Mouse (Mus musculus) embryonic facial prominence, embryonic 15.5 days (tissue): ENCODE measurements around the gene Sox14. TPM values are rescaled to one million over a fixed set of nuclear protein-coding genes. Genes with fewer than 3 reads are reported as not detected.

Experiments used
- ATAC-seq: fragments of 200-750 bp; cut with Nextera tagmentation; 2 replicates; pipeline ENCODE4 v1.8.0; 2017; ENCODE audit warnings: low read depth, moderate TSS enrichment; ENCODE audit not compliant: insufficient number of reproducible peaks, low FRiP score, low TSS enrichment
- H3K27ac ChIP-seq: fragments of 300-500 bp; sonication (generic); replicated peaks from 2 replicates; pipeline ENCODE4 v1.5.1; 2015; ENCODE audit warnings: mild to moderate bottlenecking, inconsistent platforms
- H3K27me3 ChIP-seq: fragments of 300-500 bp; sonication (generic); 2 replicates; pipeline ENCODE4 v1.6.1; 2015; ENCODE audit warnings: inconsistent platforms
- H3K36me3 ChIP-seq: fragments of 300-500 bp; sonication (generic); 2 replicates; pipeline ENCODE4 v1.6.1; 2015; ENCODE audit warnings: mild to moderate bottlenecking, inconsistent platforms
- H3K4me1 ChIP-seq: fragments of 300-500 bp; sonication (generic); 2 replicates; pipeline ENCODE4 v1.6.1; 2015; ENCODE audit warnings: inconsistent platforms
- H3K4me2 ChIP-seq: fragments of 300-500 bp; sonication (generic); replicated peaks from 2 replicates; pipeline ENCODE4 v1.6.1; 2015; ENCODE audit warnings: mild to moderate bottlenecking, inconsistent platforms
- H3K4me3 ChIP-seq: fragments of 300-500 bp; sonication (generic); replicated peaks from 2 replicates; pipeline ENCODE4 v1.5.1; 2015; ENCODE audit warnings: mild to moderate bottlenecking, inconsistent platforms
- H3K9ac ChIP-seq: fragments of 300-500 bp; sonication (generic); 2 replicates; pipeline ENCODE4 v1.6.1; 2015; ENCODE audit warnings: inconsistent platforms
- H3K9me3 ChIP-seq: fragments of 300-500 bp; sonication (generic); replicated peaks from 2 replicates; pipeline ENCODE4 v1.6.1; 2016; ENCODE audit warnings: inconsistent platforms
- WGBS: fragments of 180-500 bp; shearing (Covaris S2); methylation state at CpG from one replicate; pipeline ENCODE4 v1.1.7; 2015; 5-methylcytosine and 5-hydroxymethylcytosine counted together
- polyA plus RNA-seq: library from polyadenylated mRNA; unstranded; fragments of >200 nt; fragmentation: Nextera tagmentation; extraction: Ambion mirVana; gene quantifications from 2 replicates; pipeline ENCODE4 v1.2.1, GENCODE M21; 2015

The Sox14 gene
- polyA plus RNA-seq, 1 experiment from 2014 or later: 0.41 TPM

DNA sequence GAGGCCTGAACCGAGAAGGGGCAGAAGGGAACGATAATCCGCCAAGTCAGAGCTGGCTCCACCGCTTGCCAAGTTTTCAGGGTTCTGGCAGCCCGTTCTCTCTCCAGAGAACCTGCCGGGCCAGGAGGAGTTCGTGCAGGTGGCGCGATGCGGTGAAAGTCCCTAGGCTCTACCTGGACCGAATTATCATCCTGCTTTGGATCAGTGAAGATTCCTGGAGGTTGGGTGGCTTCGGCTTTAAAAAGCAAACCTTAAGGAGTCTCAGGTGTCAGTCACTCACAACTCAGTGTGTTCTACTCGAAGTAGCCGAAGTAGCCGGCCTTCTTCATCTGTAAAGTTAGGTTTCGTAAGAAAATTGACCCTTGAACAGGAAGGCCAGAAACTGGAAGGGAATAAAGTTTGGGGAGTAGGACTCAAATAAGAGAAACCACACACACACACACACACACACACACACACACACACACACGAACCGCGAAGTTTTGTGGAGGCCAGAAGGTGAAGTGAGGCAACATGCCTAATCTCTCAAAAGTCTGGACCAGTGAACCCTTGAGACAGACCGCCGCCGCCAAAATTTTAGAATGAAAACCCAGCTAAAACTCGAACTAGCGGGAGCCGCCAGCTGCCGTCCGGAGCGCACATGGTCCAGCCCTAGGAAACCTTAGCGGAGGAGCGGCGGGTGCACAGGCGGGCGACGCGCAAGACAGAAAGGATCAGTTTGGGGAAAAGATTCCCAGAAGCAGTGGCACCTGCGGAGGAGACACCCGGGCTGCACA lies 5.0 kb downstream of the Sox14 start:
- no peak overlapping the region for H3K27ac ChIP-seq
- H3K4me3 ChIP-seq: peak overlapping the region; percentile 19
- no peak for ATAC-seq
- H3K4me1 ChIP-seq: peaks cover 51% of the 10 kb centered on the region
- no peak overlapping the region for H3K9ac ChIP-seq
- no peaks in the 10 kb centered on the region for H3K9me3 ChIP-seq
- peaks cover 97% of the 10 kb centered on the region for H3K27me3 ChIP-seq
- peak overlapping the region; percentile 45 for H3K4me2 ChIP-seq
- no peaks in the 10 kb centered on the region for H3K36me3 ChIP-seq
- WGBS: 2% methylated on average over 37 of the region's 37 CpGs

DNA sequence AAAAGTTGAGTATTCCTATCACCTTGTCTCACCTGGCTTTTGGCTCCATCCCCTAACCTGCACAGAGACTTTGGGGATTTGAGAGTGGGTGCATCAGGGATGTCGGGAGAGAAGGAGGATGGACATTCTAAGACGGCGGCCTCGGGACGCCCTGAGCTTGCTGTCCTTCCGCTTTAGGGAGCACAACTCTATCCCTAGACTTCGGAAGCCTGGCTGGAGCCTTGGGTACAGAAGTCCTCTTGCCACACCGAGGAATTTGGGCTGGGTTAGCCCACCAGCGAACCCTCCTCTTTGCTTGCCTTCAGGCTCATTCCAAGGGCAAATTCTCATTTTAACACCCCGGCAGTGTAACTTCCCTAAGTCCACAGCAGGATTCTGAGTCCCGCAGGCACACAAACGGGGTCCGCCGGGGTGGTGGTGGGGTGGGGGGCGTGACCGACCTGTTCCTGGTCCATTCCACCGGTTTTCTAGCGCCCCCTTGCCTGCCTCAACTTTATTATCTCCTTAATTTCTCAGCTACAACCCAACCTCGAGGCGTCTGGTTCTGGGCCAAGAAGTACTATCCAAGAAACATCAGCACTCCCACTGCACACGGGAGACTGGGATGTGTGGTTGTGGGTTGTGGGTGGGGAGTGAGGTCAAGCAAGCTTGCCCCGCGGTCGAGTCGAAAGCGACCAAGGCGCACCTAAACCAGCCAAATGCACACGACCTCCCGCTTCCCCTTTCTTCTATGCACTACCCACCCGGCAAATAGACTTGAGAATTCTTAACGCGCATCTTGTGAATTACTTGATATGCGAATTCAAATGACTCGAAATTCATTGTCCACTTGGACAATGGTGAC lies 5.8 kb downstream of the Sox14 start:
- no peak for ATAC-seq
- Histone ChIP-seq H3K27me3 (peaks cover 97% of the 10 kb centered on the region), H3K4me2 (no peak overlapping the region)

DNA sequence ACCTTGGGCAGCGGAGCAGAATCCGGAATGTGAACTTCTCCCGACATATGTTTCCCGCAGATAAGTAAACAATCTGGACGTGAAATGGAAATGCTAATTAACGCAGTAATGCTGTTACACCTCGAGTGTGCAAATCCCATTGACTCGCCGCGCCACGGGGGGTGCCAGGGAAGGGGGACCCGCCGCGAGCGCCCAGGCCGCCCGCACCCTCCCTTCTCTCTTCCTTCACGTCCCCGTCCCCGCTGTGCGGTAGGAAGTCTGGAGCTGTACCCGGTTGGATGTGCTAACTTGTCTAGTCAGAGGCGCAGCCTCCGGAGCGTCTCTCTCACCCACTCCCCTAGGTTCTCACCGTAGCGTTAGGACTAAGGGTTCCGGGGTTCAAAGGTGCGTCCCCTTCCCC lies 6.7 kb downstream of the Sox14 start:
- no peaks in the 10 kb centered on the region for H3K9me3 ChIP-seq
- H3K36me3 ChIP-seq: no peaks in the 10 kb centered on the region
- peaks cover 39% of the 10 kb centered on the region for H3K4me1 ChIP-seq
- ATAC-seq: no peak
- no peak overlapping the region for H3K27ac ChIP-seq
- peaks cover 95% of the 10 kb centered on the region for H3K27me3 ChIP-seq
- peak overlapping the region; percentile 25 for H3K4me3 ChIP-seq
- WGBS: 0% methylated on average over 28 of the region's 29 CpGs
- peak overlapping the region; percentile 44 for H3K4me2 ChIP-seq
- H3K9ac ChIP-seq: no peak overlapping the region

More for the DNA sequence above, 5.8 kb downstream of the Sox14 start:
- Histone ChIP-seq H3K27ac (no peak overlapping the region), H3K9ac (no peak overlapping the region), H3K4me1 (peaks cover 43% of the 10 kb centered on the region), H3K4me3 (no peak overlapping the region), H3K36me3 (no peaks in the 10 kb centered on the region), H3K9me3 (no peaks in the 10 kb centered on the region)
- 2% methylated on average over 34 of the region's 34 CpGs for WGBS

DNA sequence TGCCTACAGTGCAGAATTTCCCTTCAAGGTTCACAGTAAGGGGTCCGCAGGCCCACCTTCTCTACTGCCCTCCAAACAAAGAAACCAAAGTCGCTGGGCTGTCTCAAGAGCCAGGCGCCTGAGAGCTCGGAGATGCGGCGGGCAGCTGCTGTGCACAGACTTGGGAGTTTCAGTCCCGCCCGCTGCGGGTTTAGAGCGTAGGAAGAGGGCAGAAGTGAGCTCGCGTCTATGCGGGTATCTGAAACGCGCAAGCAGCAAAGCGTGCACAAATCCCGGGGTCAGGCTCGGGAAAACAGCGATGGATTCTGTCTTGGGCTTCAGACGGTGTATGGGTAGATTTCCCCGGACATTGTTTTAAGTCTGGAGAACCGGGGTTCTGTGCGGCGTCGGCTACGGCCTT lies 7.4 kb downstream of the Sox14 start:
- Histone ChIP-seq H3K27ac (no peak overlapping the region), H3K27me3 (peaks cover 94% of the 10 kb centered on the region), H3K4me3 (peak overlapping the region; percentile 25), H3K4me2 (peak overlapping the region; percentile 44), H3K9ac (no peak overlapping the region), H3K36me3 (no peaks in the 10 kb centered on the region), H3K9me3 (no peaks in the 10 kb centered on the region), H3K4me1 (peaks cover 39% of the 10 kb centered on the region)
- ATAC-seq: no peak
- WGBS: under 1% methylated on average over 26 of the region's 26 CpGs

DNA sequence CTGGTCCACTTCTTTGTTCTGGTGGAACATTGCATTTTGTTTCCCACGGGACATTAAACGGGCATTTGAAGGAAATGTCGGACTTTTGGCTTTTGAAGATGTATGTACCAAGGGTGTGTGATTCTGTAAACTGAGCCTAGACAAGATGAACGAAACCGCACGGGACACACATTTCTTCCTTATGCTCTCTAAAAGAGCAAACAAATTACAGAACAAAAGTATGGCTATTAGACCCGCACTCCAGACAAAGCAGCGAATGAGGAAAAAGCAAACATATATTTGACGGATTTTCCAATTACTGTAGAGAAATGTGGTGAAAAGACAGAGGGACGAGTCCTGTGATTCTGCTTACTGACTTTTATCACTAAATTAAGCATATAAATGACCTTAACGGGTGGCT lies 7.9 kb downstream of the Sox14 start:
- WGBS: 3% methylated on average over 11 of the region's 11 CpGs
- Histone ChIP-seq H3K27ac (no peak overlapping the region), H3K9me3 (no peaks in the 10 kb centered on the region), H3K4me1 (peaks cover 39% of the 10 kb centered on the region), H3K9ac (no peak overlapping the region), H3K27me3 (peaks cover 94% of the 10 kb centered on the region), H3K36me3 (no peaks in the 10 kb centered on the region), H3K4me3 (no peak overlapping the region), H3K4me2 (no peak overlapping the region)
- ATAC-seq: no peak

DNA sequence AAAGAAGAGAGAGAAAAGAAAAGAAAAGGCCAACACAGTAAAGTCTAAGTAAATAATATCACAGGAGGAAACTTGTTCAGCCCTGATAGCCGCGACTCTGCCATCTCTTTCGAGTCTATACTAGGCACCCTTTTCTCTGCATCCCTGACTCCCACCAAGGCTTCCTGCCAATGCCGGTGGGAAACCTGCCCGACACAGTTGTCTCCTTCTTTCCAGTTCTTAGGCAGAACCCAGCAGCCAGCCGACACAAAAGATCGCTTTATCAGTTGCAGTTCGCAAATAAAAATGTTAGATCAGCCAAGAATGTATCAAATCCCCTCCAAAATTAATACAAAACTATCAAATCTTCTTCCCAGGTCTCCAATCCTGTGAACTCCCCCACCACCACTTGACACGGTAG lies 13.0 kb downstream of the Sox14 start:
- 87% methylated on average over 9 of the region's 9 CpGs for WGBS

DNA sequence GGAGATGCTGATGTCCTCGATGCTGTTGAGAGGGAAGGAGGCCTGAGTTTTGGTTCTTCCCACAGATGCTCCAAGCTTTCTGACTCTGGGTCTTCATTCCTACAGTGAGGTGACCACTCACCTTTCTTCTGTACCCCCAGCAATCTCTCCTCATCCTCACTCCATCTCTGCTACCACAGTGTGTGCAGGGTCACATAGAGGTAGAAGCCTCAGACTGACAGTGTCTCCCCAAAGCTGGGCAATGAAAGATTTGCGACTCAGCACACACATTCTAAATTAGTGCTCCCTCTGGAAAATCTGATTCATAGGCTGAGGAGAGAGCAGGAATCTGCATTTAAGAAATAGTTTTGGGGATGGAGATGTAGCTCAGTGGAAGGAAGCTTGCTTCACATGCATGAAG lies 21.5 kb downstream of the Sox14 start:
- Histone ChIP-seq H3K4me3 (no peak overlapping the region), H3K27ac (no peak overlapping the region), H3K4me1 (no peaks in the 10 kb centered on the region), H3K9me3 (no peaks in the 10 kb centered on the region), H3K9ac (no peak overlapping the region), H3K4me2 (no peak overlapping the region), H3K36me3 (no peaks in the 10 kb centered on the region), H3K27me3 (peaks cover under 1% of the 10 kb centered on the region; the same call in 1 of the 2 replicates)
- WGBS: 82% methylated on average over 2 of the region's 2 CpGs
- no peak for ATAC-seq

More for the DNA sequence above, 13.0 kb downstream of the Sox14 start:
- H3K36me3 ChIP-seq: no peaks in the 10 kb centered on the region
- no peaks in the 10 kb centered on the region for H3K9me3 ChIP-seq
- no peak overlapping the region for H3K4me2 ChIP-seq
- no peak overlapping the region for H3K9ac ChIP-seq
- H3K4me1 ChIP-seq: no peaks in the 10 kb centered on the region
- no peak for ATAC-seq
- no peak overlapping the region for H3K4me3 ChIP-seq
- H3K27me3 ChIP-seq: peaks cover 56% of the 10 kb centered on the region
- H3K27ac ChIP-seq: no peak overlapping the region

DNA sequence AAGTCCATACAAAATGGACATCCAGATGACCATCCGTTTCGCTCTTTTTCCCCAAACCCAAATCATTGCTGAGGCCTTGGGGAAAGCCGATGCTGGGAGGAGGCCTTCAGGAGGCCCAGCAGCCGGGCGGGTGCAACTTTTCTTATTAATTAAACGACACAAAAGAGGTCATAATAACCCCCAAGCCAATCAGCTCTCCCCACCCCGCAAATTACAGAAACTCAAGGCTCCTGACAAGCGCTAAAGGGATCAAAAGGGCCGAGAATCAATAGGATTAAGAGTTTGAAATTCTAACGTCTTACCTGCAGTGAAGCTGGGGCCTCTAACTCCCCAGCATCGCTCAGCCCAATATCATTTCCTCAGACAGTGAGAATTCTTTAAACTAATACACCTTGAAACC lies 22.6 kb downstream of the Sox14 start:
- 37% methylated on average over 11 of the region's 11 CpGs for WGBS
- H3K36me3 ChIP-seq: no peaks in the 10 kb centered on the region
- no peak overlapping the region for H3K27ac ChIP-seq
- H3K4me1 ChIP-seq: no peaks in the 10 kb centered on the region
- H3K4me3 ChIP-seq: no peak overlapping the region
- no peak overlapping the region for H3K4me2 ChIP-seq
- no peak overlapping the region for H3K9ac ChIP-seq
- no peaks in the 10 kb centered on the region for H3K9me3 ChIP-seq
- ATAC-seq: no peak
- peaks cover 4% of the 10 kb centered on the region; the same call in 1 of the 2 replicates for H3K27me3 ChIP-seq

DNA sequence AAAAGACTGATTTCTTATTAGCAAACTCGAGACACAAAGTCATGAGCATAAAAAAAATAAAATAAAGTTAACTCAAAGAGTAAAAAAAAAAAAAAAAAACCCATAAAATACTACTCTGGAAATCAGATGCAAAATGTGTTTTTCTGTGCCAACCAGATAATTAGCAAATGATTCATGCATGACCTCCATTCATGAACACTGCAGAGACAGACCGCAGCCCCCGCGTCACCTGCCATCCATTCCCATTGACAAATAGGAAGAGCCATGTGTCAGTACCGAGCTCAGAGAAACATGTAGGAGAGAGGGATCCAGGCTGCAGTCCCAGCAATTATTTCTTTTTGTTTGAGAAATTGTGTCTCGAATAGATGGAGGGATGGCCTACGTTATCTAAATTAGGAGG lies 25.6 kb downstream of the Sox14 start:
- H3K4me2 ChIP-seq: no peak overlapping the region
- H3K4me3 ChIP-seq: no peak overlapping the region
- no peaks in the 10 kb centered on the region for H3K36me3 ChIP-seq
- no peaks in the 10 kb centered on the region for H3K4me1 ChIP-seq
- peaks cover 6% of the 10 kb centered on the region; the same call in 1 of the 2 replicates for H3K27me3 ChIP-seq
- H3K9me3 ChIP-seq: no peaks in the 10 kb centered on the region
- ATAC-seq: no peak
- WGBS: 79% methylated on average over 7 of the region's 7 CpGs
- no peak overlapping the region for H3K27ac ChIP-seq
- no peak overlapping the region for H3K9ac ChIP-seq

DNA sequence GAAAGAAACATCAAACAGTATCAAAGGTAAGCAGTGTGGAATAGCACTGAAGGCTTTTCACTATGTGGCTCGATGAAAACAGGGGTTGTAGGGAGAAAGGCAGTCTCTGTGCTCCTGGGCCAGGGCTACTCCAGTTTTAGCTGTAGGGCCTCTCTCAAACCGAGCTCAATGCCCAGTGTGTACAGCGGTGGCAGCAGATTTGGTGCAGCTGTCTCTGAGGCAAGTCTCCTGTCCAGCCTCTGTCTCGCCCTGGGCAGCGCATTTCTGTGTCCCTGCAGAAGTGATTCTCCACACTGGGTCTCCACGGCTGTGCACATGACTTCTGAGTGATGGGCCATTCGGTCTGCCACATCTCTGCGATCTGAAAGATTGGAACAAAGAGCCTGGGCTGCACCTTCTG lies 27.6 kb downstream of the Sox14 start:
- no peaks in the 10 kb centered on the region for H3K36me3 ChIP-seq
- H3K4me1 ChIP-seq: no peaks in the 10 kb centered on the region
- peaks cover 6% of the 10 kb centered on the region; the same call in 1 of the 2 replicates for H3K27me3 ChIP-seq
- 30% methylated on average over 8 of the region's 8 CpGs for WGBS
- no peak for ATAC-seq
- no peak overlapping the region for H3K4me3 ChIP-seq
- H3K9ac ChIP-seq: no peak overlapping the region
- H3K9me3 ChIP-seq: no peaks in the 10 kb centered on the region
- no peak overlapping the region for H3K4me2 ChIP-seq
- no peak overlapping the region for H3K27ac ChIP-seq

DNA sequence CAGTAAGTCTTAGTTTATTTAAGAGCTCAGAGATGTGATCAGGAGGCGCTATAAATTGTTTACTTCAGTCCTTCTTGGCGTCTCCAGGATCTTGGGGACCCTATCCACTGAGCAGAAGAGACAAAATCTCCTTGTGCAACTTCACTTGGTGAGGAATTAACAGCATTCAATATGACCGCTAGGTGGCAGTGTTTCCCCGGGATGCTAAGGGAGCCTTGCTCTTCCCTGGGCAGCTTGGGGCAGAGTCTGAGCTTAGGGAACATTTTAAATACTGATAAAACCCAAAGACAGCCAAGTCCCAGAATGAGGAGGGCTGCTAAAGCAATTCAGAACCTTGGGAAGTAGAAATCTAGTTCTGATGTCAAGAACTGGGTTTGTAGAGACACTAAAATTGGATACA lies 29.1 kb downstream of the Sox14 start:
- 3% methylated on average over 4 of the region's 4 CpGs for WGBS
- no peak overlapping the region for H3K4me2 ChIP-seq
- no peaks in the 10 kb centered on the region for H3K4me1 ChIP-seq
- H3K36me3 ChIP-seq: no peaks in the 10 kb centered on the region
- peaks cover 11% of the 10 kb centered on the region; the same call in 1 of the 2 replicates for H3K27me3 ChIP-seq
- H3K9ac ChIP-seq: no peak overlapping the region
- no peak for ATAC-seq
- H3K27ac ChIP-seq: no peak overlapping the region
- H3K9me3 ChIP-seq: no peaks in the 10 kb centered on the region
- no peak overlapping the region for H3K4me3 ChIP-seq
